Mouse (Mus musculus) gastrocnemius, postnatal 36 days (tissue): ENCODE results near the gene Myh7. TPM values are rescaled to one million over a fixed set of nuclear protein-coding genes. Genes with fewer than 3 reads are reported as not detected.
"Not testable (repeated sequence)": the region's sequence is repeated elsewhere in the genome, so short reads cannot be mapped to it uniquely, and the experiment has no call there.

Experiments used
- DNase-seq, 2 experiments: peaks; one replicate each; pipeline ENCODE4 v3.0.0; 2022
- intact Hi-C: fragments of 180-260 bp; cut with DNase I; formaldehyde crosslinking; loops from one replicate; pipeline ENCODE4 v1.15.1; 2025
- total RNA-seq, 2 experiments: library from RNA; stranded (reverse); gene quantifications; 2 replicates each; pipeline ENCODE4 v1.2.3; 2021

Gene Myh7
- total RNA-seq, 2 experiments from 2014 or later = 194 to 1,204 TPM

DNA sequence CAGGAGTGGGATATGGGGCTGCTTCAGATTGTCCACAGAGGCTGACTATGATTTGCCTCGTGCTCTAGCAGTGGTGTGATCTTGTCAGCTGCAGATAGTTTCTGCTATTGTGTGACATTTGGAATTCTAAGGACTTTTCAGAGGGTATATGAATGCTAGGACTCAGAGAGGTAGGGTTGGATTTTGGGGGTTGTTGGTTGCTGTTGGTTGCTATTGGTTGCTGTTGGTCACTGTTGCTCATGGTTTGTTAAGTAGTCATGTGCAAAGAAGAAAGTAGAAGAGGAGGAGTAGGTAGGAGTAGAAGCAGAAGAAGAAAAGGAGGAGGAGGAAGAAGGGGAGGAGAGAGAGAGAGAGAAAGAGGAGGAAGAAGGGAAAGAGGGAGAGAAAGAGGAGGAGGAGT, 17.8 kb downstream of the Myh7 start, which contains the start of gene Gm17428:
TSS of gene Gm17428 (plus strand) at position 301 of the 400 bp plus-strand sequence.
- intact Hi-C loops = no loop called here
- DNase-seq = no peak

DNA sequence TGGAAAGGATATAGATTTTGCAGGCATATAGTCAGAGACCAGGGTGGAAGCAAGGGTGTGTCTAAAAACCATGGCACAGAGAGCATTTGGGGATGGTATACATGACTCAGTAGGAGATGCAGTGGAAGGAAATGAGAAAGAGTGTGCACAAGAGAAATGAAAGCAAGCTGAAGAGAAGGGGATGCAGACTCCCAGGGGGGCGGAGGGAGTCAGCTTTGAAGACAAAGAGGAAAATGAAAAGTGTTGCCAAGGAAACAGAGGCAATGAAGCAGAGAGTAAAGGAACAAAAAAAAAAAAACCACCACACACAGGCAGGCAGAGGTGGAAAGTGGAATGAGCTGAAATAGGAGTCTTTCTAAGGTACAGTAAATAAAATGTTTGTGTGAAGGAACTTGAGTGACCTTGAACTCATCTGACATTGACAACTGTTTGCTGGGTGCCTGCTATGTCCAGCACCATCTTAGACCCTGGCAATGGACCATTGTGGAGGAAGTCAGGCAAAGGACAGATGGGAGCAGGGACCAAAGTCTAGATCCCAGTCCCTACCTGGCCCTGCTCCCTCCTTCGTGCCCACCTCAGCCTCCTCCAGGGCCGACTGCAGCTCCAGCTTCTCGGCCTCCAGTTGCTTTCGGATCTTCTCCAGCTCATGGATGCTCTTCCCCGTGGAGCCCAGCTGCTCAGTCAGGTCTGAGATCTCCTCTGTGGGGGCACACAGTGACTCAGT, 20.2 kb downstream of the Myh7 start:
- intact Hi-C loops = no loop called here

DNA sequence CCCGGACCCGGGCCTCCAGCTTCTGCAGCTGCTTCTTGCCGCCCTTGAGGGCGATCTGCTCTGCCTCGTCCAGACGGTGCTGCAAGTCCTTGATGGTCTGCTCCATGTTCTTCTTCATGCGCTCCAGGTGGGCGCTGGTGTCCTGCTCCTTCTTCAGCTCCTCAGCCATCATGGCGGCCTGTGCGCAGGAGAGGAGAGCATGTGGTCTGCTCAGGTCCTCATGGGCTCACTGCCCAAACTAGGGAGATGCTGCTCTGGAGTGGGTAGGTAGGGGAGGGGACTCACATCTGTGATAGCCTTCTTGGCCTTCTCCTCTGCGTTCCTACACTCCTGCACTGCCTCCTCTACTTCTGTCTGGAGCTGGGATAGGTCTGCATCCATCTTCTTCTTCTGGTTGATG, 21.6 kb downstream of the Myh7 start:
- intact Hi-C loops, DNase-seq: not testable (repeated sequence)

More for the DNA sequence above, 20.2 kb downstream of the Myh7 start:
- no peak for DNase-seq

DNA sequence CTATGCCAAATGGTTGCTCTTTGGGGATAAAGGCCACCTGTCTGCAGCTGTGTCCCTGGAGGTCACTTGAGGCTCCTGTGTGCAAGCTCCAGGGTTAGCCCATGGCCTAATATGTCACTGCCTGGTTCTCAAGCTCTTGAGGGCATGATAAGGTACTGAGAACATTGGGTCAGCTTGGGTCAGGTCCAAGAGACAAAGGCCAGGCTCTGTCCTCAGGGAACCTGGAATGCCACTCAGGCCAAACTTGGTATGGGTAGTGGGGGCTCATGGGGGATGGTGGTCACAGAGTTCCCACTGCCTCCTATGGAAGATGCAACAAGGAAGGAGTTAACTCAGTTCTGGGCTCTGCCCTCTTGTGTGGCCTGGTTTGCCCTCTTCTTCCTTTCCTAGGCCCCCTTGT, 26.1 kb downstream of the Myh7 start:
- intact Hi-C loops = no loop called here
- DNase-seq = no peak

DNA sequence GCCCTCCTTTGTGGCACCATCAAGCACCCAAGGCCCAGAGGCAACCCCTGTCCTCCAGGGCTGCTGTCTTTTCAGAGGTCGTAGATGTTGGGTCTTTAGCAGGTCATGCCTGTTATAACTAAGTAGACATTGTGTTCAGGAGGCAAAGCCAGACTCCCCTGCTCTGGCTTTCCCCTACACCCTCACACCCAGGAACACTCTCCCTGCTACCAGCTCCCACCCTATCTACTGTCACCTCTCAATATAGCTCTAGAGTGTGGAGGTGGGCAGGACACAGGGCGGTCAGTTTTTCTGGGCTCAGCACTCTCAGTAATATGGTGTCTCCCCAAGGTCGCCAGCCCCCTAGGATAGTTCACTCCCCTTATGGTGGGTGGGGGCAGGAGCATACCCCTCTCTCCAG, 26.6 kb downstream of the Myh7 start:
- DNase-seq = no peak
- intact Hi-C loops = no loop called here

DNA sequence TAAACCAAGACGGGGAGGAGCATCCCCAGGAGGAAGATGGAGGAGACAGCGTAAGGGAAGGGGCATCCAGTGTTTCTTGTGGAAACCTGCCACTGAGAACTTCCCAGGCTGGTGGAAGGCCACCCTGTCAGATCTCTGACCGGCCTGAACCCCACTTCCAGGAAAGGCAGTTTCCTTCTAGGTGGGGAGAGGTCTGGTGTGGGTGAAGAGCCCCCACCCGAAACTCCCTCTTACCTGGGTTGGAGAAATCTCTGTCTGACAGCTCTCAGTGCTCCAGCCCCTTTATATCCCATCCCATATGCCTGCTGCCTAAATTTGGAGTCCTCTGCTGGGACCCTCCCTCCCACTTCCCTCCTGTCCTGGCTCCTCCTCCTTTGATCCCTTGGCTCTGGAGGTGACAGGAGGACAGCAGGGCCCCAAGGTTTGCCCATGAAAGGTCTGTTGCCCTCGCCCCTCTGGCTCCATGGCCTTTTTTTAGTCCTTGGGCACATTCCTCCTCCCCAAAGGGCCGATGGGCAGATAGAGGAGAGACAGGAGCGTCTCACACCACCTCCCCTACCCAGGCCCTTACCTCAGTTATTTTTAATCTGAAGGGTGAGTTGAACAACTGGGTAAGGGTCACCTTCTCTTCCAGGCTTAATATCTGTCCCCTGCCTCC, 28.0 kb downstream of the Myh7 start, which contains the start of gene Myh6:
TSS of gene Myh6 (minus strand) at position 608 of the 658 bp plus-strand sequence.
- DNase-seq = no peak
- intact Hi-C loops = no loop called here

DNA sequence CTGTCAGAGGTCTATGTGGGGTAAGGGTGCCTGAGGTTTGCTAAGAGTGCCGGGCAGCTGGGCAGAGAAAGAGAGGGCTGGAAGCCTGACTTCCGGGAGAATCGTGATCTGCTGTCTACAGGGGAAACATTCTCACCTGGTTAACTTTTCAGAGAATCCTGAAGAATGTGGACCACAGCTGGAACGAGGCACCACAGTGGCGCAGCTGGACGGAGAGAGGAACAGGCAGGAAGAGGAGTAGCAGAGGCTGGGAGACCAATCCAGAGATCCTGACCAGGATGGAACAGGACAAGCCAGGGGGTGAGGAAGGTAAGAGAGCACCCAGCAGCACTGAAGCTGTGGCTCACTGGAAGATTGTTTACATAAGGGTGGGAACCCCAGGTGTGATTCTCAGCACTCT, 28.8 kb downstream of the Myh7 start:
- intact Hi-C loops = no loop called here

DNA sequence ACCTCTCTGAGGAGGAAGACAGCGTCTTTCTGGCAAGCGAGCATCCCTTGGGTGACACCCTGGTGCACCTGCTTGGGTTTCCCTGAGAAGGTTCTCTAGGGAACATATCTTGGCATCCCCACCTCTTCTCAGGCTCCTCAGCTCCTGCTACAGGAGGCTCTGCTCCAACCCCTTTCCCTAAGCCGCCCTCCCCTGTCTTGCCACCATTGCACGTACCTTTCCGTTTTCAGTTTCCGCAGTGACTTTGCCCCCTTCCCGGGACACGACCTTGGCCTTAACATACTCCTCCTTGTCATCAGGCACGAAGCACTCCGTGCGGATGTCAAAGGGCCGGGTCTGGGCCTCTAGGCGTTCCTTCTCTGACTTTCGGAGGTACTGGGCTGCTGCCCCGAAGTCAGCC, 29.4 kb downstream of the Myh7 start:
- intact Hi-C loops = no loop called here
- no peak for DNase-seq

More for the DNA sequence above, 28.8 kb downstream of the Myh7 start:
- no peak for DNase-seq

DNA sequence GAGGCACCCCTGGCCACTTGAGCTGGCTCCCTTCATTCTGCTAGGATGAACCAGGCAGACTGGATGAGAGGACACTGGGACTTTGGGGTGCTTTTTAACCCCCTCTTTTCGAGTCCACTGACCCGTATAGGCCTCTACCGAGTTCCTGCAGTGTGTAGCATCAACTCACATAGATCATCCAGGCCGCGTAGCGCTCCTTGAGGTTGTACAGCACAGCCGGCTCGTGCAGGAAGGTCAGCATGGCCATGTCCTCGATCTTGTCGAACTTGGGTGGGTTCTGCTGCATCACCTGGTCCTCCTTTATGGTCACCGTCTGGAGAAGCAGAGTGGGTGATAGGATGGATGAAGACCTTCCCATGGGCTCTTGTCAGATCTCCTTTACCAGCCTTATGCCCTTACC, 30.7 kb downstream of the Myh7 start:
- no peak for DNase-seq

DNA sequence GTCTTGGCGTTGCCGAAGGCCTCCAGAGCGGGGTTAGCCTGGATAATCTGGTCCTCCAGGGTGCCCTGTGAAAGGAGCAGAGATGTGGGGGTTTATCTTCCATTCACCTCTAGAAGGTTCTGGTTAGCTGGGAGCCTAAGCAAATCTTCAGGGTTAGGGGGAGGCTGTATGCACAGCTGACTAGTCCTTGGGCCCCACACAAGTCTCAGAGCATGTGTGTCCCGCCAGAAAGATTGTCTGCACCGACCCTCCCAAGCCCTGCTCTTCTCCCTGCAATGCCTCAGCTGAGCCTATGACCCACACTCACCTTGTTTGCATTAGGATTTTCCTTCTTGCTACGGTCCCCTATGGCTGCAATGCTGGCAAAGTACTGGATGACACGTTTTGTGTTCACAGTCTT, 31.7 kb downstream of the Myh7 start:
- intact Hi-C loops = no loop called here
- no peak for DNase-seq

More for the DNA sequence above, 30.7 kb downstream of the Myh7 start:
- intact Hi-C loops = no loop called here

DNA sequence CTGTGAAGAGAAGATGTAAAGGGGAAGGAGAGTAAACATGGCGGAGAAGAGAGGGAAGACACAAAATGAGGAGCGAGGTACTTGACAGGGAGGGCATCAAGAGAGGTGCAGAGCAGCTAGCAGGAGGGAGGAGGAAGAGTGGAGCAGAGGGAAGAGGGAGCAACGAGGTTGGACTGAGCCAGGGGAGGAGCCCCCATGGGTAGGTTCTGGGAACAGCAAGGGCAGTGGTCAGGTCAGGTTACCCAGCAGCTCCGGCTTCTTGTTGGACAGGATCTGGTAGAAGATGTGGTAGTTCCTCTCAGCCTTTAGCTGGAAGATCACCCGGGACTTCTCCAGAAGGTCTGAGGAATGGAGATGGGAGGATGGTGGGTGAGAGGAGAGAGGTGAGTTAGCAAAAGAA, 32.9 kb downstream of the Myh7 start:
- intact Hi-C loops = no loop called here

DNA sequence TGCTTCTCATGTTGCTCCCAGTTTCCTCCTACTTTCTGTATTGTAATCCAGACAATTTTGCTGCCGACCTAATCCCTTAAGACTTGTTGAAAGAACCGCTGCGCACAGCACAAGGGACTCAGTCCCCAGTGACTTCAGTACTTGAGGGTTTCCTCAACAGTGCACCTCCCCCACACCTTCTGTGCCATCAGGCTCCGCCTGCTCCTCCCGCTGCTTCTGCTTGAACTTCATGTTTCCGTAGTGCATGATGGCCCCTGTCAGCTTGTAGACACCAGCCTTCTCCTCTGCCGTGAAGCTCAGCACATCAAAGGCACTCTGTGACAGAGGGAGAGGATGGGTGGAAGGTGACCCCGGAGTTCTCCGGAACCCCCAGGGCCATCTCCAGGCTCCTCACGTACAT, 33.7 kb downstream of the Myh7 start:
- DNase-seq = no peak
- intact Hi-C loops = no loop called here

More for the DNA sequence above, 32.9 kb downstream of the Myh7 start:
- no peak for DNase-seq

DNA sequence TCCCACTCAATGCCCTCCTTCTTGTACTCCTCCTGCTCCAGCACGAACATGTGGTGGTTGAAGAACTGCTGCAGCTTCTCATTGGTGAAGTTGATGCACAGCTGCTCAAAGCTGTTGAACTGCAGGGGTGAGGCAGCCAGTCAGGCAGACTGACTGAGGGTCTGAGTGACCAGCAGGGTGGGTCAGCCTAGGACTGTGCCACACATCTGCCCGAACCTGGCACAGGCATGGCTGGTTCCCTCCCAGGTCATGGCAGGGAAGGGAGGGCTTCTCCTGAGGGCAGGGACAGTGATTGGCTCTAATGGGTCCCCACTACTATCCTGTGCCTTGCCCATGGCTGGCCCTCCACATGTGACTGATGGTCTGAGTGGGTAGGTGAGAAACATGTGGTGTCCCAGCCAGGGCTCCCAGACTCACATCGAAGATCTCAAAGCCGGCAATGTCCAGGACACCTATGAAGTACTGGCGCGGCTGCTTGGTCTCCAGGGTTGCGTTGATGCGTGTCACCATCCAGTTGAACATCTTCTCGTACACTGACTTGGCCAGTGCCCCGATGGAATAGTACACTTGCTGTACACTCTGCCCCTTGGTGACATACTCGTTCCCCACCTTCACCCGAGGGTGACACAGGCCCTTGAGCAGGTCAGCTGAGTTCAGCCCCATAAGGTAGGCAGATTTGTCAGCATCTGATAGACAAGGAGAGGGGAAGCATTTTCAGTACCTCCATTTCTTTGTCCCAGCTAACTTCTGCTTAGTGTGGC, 34.4 kb downstream of the Myh7 start:
- DNase-seq, intact Hi-C loops: not testable (repeated sequence)

DNA sequence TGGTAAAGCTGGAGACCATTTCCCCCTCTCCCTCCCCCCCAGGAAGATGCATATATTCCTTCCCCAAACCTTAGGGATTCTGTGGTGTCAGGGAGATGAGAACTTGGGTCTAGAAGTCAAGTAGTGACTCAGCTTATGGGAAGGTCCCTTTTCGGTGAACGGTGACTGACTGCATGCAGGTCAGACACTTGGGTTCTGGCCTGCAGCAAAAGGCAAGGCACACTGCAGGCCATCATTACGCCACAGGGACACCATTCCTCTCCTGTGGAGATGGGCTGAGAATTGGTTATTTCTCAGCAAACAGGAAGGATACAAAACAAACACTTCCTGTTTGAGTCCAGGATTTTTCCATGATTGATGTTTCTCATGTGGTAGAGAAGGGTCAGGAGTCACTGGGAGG, 35.2 kb downstream of the Myh7 start:
- intact Hi-C loops = no loop called here
- DNase-seq = no peak

DNA sequence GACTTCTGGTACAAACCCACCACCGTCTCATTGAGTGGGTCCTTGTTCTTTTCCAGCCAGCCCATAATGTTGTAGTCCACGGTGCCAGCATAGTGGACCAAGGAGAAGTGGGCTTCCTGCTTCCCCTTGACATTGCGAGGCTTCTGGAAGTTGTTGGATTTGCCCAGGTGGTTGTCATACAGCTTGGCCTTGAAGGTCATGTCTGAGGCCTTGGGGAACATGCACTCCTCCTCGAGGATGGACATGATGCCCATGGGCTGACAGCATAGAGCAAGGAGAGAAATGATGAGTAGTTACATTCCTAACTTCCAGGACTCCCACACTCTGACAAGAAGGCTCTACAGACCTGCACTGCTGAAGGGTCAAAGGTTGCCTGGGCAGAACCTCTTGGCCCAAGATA, 35.9 kb downstream of the Myh7 start:
- DNase-seq = no peak
- intact Hi-C loops = no loop called here

DNA sequence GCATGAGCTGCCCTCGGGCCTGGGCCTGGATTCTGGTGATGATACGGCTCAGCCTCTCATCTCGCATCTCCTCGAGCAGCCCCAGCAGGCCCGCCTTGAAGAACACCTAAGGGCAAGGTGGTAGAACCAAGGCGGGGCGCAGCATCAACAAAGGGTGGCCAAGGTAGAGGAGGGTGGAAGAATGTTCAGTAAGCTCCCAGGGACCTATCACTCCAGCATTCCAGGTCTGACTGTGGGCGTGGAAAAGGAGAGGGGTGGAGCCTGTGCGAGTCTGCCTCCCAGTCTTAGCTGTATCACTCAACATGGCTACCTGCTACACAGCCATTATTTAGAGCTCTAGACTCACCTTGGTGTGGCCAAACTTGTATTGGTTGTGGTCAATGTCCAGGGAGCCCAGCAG, 37.9 kb downstream of the Myh7 start:
- no peak for DNase-seq
- intact Hi-C loops = no loop called here

DNA sequence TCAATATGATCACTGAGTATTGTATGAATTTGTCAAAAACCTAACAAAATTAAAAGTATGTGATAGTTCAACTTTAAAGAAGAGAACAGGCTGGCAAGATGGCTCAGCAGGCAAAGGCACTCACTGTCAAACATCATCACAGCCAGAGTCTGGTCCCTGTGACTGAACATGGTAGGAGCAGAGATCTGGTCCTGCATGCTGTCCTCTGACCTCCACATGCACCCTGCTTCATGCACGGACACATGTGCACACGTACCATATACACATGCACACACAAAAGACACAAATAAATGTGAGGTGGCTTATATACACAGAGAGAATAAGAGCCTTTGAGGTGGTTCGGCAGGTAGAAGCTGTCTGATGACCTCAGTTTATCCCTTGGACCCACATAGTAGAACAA, 38.9 kb downstream of the Myh7 start:
- DNase-seq = no peak
- intact Hi-C loops = no loop called here

DNA sequence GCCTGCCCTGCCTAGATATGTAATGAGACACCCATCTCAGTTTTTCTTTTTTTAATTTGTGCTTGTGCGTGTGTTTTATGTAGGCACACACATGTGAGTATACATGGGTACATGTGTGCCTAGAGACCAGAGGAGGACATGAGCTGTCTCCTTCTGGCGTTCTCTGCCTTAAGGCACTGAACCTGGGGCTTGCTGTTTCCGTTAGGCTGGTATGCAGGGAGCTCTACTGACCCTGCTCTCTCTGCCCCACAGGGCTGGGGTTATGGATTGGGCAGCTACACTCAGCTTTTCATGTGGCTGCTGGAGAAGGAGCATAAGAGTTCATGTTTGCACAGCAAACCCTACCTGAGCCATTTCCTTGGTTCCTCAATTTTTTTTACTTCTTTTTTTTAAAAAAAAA, 40.0 kb downstream of the Myh7 start:
- intact Hi-C loops = no loop called here
- no peak for DNase-seq

DNA sequence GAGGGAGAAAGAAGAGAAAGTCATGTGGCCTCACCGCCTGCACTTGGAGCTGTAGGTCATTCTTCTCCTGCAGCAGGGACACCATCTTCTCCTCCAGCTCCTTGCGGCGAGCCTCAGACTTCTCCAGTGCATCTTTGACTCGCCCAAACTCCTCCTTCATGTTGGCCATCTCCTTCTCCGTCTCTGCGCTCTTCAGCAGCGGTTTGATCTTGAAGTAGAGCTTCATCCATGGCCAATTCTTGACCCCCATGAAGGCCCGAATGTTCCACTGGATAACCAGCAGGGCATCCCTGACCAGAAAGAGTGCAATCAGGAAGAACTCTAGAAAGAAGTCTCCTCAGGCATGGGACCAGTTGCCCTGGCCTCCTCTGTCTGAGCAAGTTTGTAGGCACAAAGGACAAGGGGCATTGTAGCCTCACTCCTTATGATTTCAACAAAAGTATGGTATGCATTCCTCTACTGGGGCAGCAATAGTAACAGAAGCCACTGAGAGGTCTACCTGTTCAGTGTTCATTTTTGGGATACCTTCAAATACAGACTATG, 40.7 kb downstream of the Myh7 start:
- intact Hi-C loops = no loop called here
- no peak for DNase-seq

DNA sequence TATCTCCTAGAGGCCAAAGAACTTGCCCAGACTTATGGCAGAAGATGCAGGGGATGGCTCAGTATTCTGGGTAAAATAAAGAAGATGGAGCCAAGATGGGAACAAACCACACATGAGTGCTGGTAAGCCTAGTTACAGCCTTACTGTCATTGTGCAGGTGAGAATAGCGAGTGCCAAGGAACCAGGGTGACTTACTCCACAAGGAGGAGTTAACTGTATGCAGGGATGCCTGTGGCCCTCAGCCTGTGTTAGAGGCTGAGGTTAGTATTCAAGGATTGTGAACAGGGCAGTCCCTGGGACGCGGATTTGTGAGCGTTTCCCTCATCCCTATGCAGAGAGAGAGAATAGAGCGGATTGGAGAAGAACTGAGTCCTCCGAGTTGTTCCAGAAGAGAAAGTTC, 42.8 kb downstream of the Myh7 start:
- intact Hi-C loops = no loop called here
- DNase-seq = no peak

DNA sequence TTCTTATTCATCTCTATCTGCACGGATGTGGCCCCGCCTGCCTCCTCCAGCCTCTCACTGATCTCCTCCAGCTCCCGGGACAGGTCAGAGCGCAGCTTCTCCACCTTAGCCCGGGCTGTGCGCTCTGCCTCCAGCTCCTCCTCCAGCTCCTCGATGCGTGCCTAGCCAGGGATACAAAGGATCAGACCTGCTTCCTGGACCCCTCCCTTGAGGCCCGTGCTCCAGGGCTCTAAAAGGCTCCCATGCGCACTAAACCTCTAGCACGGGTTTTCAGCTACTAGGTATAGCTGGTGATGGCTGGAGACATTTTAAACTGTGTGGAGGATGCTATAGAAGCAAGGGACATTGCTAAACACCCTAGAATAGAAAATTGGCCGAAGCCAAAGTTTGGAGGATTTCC, 43.9 kb downstream of the Myh7 start:
- no peak for DNase-seq
- intact Hi-C loops = no loop called here
